Mouse (Mus musculus): ENCODE measurements at regions not wholly inside any gene's neighbourhood (a gene's known extent, or its start where the extent isn't known, plus 50 kb on each side); places are given as distances from the start of the nearest gene placed in this dataset.

DNA sequence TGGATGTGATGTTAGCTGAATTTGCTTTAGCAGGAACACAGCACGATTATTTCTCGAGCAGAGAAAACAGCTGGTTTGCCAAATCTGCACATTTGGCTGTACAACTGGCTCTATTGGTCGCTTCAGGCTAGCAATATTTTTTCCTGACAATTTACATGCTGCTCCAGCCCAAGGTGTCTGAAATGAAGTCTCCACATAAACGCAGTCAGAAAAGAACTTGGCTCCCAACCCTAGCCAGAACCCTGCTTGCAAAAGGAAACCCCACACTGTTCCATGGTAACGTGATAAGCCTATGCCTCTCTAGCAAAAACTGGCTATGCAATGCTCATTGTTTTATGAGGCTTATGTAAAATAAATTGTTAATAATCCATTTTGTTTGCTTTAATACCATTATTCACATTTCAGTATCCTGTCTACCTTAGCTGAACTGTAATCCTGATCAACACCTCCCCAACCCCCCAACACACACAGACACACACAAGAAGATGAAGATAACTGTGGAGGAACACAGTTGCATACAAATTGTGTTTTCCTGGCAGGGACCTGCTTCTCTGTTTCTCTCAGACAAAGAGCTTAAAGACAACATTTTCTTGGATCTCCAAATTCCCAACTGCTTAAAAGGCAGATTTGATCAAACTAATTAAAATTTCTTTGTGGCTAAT, 79.3 kb upstream of the Chl1 start:
- no peaks in the 10 kb centered on the region for H3K27me3 ChIP-seq
- H3K4me2 ChIP-seq (replicated peaks), result no peak overlapping the region
- no peak for ATAC-seq (ENCODE audit: low FRiP score, low read depth)
- H3K9ac ChIP-seq (replicated peaks), result no peak overlapping the region
- WGBS, result 66% methylated on average over 5 of the region's 5 CpGs
- H3K36me3 ChIP-seq, result no peaks in the 10 kb centered on the region
- H3K27ac ChIP-seq (replicated peaks), result 0 out of 2 replicates have a peak overlapping the region, but pooled peaks have one; percentile 21
- H3K4me1 ChIP-seq, result peaks cover 5% of the 10 kb centered on the region; the same call in 1 of the 2 replicates
- no peaks in the 10 kb centered on the region for H3K9me3 ChIP-seq
- no peak overlapping the region for H3K4me3 ChIP-seq

GRCm38 (mm10) chr6:103431595-103431957, 78.8 kb upstream of the Chl1 start:
- Histone ChIP-seq H3K4me3 (no peak overlapping the region), H3K9me3 (no peaks in the 10 kb centered on the region), H3K4me2 (replicated peaks) (no peak overlapping the region), H3K36me3 (no peaks in the 10 kb centered on the region), H3K9ac (replicated peaks) (no peak overlapping the region), H3K27ac (replicated peaks) (no peak overlapping the region), H3K27me3 (no peaks in the 10 kb centered on the region), H3K4me1 (peaks cover 5% of the 10 kb centered on the region; the same call in 1 of the 2 replicates)
- ATAC-seq (ENCODE audit: low FRiP score, low read depth), result no peak
- WGBS, result 73% methylated on average over 5 of the region's 5 CpGs

All from midbrain, embryonic 12.5 days (tissue).